Mouse (Mus musculus) regulatory T cell (primary cell): Measurements from ENCODE around the gene Hnrnpu.
"Not testable (repeated sequence)": the region's sequence is repeated elsewhere in the genome, so short reads cannot be mapped to it uniquely, and the experiment has no call there.

Source experiments
- in situ Hi-C: fragments of 300-600 bp; cut with MboI, MseI; formaldehyde crosslinking; loops from one replicate; pipeline ENCODE4 v1.15.1; 2025; ENCODE audit warnings: high pct_unique_total_duplicates

Gene Hnrnpu

DNA sequence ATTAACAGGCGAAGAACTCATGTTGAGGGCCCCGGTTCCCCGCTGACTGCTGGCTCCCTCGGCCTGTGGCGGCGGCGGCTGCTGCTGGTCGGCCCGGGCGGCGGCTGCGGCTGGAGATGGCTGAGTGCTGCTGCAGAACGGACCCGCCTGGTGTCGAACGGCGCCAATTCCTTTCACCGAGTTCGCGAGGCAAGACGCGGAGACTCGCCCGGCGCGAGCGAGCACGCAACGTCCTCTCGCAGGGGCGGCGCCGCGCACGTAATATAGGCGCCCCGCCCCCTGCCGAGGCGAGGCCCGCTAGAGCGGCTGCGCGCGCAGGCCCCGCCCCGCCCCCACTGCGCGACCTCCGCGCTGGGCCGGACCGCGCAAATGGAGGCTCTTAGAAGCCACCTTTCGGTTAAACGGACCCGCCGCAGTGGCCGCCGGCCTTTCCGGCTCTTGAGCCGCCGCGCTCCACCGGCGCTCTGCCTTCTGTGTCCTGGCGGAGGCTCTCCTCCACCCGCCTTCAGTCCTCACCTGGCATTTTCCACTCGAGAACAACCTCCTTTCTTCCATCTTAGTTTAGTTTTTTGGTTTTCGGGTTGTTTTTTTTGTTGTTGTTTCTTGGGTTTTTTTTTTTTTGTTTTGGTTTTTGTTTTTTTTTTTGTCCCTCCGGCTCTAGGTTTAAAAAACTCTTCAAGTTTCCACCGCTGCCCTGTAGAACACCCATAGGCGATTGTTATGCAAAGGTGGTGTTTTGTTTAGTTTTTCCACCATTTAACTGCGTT, at the start of gene Hnrnpu:
Hnrnpu (minus strand) TSS at position 247 of the 767 bp plus-strand sequence.
- in situ Hi-C loops: no loop called here

DNA sequence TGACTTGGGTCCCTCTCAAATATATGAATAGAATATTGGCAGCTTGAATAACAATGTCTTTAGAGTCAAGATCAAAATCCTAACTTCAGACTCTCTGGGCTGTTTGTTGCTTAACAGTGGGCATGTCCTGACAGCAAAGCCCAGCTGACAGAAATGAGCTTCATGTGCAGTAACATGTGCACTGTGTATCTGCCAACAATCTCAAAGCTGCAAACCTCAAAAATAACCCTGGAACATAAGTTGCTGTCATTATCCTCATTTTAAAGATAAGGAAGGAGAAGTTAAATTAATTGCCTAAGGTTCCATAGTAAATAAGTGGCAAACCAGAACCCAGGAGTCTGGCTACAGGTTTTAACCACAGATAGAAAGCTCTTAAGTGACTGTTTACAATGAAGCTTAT, 44.6 kb upstream of the Hnrnpu start:
- in situ Hi-C loops: loop anchor here (10.0 kb wide), 1 partner anchor 1707 kb away; no protein-coding TSS in a partner anchor

DNA sequence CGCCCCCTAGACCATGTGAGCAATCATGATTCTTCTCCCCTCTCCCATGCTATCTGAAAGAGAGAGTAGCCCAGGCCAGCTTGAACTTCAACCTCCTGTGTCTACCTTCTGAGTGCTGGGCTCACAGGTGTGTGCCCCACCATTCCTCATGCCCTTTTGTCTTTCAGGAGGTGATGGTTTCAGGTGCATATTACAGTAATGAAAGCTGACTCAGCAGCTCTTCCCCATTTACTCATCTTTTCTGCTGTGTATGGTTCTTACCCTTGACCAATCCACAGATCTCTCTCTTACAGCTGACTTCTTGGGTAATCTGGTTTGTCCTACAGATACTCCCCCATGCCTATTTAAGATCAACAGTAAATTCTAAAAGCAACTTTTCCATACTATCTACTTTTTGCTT, 41.6 kb upstream of the Hnrnpu start:
- in situ Hi-C loops: no loop called here

DNA sequence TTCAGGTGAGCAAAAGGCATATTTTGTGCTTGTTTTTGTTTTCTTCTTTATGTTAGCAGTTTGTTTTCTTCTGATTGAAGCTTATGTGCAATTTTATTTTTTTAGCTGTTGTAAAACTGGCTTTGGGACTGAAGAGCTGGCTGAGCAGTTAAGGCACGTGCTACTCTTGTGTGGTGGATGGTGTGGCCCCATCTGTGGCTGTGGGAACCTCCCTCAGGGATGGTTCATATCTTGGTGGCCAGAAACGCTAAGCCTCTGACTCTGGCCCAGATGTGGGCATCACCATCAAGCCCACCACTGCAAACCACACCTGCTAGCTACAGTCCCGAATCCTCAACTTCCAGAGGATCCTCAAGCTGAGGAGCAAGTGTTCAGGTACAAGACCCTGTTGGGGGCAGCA, 40.5 kb upstream of the Hnrnpu start:
- in situ Hi-C loops: no loop called here

DNA sequence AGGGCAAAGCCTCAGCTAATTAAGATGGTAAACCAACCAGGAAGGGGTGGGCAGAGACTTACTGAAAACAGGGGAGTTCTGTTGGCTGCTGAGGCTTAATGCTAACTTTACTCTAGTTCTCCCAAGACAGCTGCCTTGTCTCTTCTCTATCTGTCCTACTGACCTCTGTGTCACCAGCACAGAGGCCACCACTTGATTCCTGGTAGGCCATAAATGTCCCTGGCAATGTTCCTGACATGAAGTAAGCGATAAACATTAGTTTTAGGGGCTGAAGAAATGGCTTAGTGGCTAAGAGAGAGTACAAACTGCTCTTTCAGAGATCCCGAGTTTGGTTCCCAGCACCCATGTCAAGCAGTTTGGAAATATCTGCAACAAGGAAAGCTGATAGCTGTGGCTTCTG, 39.3 kb upstream of the Hnrnpu start:
- in situ Hi-C loops: no loop called here

DNA sequence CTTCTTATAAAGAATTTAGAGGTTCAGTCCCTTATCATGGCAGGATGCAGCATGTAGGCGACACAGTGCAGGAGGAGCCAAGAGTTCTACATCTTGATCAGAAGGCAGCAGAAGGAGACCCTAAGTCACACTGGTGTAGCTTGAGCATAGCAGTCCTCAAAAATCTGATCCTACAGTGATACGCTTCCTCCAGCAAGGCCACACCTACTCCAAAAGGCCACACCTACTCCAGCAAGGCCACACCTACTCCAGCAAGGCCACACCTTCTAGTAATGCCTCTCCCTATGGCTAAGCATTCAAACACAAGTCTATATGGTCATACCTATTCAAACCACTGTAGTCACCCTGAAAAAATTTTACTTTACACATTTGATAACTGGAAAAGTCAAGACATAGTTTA, 38.5 kb upstream of the Hnrnpu start:
- in situ Hi-C loops: no loop called here

DNA sequence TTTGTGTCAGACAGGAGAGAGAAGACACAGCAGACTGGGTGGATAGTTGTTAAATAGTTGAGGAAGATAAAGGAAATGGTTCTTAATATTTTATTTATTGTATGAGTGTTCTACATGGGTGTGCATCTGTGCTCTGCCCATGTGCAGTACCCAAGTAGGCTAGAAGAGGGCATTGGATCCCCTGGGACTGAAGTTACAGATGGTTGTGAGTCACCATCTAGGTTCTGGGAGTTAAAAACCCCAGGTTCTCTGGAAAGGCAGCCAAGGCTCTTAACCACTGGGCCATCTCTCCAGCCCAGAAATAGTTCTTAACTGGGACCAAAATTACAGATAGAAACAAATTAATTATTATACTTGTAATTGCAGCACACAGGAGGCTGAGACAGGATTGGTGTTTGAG, 37.8 kb upstream of the Hnrnpu start:
- in situ Hi-C loops: no loop called here

DNA sequence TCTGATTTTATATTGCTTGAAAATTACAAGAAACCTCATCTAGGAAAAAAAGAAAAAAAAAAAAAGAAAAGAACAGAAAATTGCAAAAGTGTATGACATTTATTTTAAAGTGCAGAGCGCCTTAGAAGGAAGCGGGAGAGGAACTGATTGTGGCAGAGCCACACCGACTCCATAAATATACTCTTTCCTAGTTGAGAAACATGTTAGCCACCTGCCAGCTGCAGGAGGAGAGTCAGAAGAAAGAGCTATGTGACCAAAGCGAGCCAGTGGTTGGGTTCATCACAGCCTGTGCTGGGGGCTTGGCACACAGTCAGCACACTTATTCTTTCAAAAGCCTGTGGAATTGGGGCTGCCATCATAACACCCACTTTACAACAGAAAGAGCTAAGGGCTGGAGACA, 35.1 kb upstream of the Hnrnpu start:
- in situ Hi-C loops: no loop called here

DNA sequence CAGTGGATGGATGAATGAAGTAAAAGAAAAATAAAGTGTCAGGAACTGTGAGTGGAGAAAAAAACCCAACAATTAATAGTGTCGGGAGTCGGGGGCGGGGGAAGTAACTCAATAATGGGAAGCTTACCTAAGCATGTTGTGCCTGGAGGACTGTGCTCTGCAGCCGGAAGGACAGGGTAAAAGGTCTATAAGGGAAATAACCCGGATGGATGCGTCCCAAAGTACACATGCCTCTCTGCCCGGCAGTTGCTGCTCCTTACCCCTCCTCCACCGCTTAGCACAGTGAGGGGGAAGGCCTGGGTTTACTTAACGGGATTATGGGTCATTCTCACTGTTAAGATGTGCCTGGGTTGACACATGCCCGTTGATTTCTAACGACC, 31.7 kb upstream of the Hnrnpu start:
- in situ Hi-C loops: loop anchor here (5.0 to 10.0 kb wide), 2 partner anchors 52 to 86 kb away; partner anchors contain the start of gene Cox20

DNA sequence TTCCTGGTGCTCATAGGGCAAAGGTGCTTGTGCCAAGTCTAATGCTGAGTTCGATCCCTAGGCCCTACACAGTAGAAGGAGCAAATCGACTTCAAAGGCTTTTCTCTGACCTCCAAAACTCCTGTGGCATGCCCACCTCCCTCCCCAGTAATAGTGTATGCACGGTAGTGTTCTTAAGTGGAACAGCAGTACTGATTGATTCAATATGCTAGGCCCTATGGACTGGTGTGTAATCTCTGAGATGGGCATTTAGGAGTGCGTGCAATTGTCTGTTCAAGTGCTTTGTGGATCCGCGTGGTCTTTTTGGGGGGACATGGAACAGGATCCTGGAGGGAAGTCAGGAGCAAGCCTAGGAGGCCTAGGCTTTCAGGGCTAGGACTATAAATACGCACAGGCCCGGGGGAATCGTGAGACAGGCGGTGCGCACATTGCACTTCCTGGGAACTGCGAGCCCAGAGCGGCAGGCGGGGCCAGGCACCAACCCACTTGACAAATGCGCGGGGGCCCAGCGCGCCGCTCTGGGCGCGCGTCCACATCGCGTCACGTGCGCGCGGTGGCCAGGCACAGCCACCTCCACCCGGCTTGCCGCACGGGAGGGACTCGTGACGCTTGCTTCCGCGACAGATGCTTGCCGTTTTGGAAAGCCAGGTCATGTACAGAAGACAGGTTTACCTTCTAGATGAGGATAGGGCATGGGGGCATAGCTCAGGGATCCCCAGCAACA, 31.1 kb upstream of the Hnrnpu start:
- in situ Hi-C loops: loop anchor here (5.0 to 10.0 kb wide), 2 partner anchors 51 to 86 kb away; partner anchors contain the start of gene Cox20

DNA sequence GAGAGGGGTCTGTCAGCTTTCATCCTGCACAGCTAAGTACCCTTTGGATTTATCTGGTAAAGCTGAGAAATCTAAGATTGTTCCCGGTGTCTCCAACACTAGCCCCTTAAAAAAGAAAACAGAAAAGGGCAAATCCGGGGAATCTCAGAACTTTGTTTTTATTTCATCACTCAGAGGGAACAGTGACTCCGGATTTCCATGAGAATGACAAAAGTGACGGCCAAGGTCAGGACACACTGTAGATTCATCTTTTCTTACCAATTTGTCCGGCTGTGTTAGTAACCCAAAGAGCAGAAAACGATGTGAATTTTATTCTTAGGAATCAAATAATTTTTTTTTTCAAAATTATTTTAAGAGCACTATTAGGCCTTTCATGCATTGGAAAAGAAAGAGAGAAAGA, 30.5 kb upstream of the Hnrnpu start:
- in situ Hi-C loops: loop anchor here (5.0 to 10.0 kb wide), 2 partner anchors 51 to 87 kb away; partner anchors contain the start of gene Cox20

DNA sequence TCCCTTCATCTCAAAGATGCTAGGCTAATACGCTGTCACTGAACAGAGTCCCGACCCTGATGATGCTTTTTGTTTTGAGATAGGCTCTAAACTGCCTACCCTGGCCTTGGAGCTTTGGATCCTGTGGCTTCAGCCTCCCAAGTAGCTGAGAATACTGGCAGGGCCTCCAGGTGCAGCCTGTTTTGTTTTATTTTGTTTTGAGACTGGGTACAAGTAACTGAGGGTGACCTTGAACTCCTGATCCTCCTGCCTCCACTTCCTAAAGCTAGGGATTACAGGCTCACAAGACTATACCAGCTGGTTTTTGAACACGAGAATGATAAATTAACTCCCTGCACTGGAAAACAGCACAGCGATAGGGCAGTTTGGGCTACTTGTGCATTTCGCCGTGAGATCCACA, 27.6 kb upstream of the Hnrnpu start:
- in situ Hi-C loops: loop anchor here (5.0 to 10.0 kb wide), 2 partner anchors 48 to 90 kb away; partner anchors contain the start of gene Cox20

DNA sequence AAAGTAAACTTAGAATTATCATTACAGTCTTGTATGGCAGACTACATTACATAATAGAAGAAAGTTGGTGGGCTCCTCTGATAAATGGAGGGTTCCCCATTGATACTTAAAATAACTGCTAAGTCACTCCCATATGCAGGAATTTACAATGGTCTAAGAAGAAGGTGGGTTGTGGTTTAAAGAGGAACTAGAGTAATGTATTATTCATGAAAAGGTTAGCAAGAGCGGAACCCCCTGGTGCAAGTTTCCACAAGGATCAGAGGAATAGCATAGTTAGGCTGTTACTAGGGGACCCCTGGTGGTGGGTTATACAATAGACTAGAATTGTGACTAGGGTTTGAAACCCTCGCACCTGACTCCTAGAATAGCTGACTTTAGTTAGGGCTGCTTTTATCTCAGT, 23.1 kb upstream of the Hnrnpu start:
- in situ Hi-C loops: loop anchor here (10.0 kb wide), 1 partner anchor 94 kb away; no protein-coding TSS in a partner anchor

DNA sequence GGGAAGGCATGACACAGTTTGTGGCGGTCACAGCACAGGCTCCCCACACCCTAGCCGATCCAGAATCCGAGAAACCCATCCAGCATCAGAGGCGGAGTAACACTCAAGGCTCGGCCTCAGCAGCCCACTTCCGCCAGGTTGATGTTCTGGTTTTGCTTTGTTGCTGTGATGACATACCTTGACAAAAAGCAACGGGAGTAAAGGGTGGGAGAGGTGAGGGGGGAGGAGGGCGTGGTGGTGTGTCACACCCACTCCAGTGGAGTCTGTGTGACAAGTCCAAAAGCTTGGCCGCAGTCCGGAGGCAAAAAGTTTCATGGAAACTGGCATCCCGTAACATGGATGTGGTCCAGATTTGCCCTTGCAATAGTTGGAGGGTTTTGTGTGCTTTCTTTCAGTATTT, 22.7 kb upstream of the Hnrnpu start:
- in situ Hi-C loops: loop anchor here (10.0 kb wide), 1 partner anchor 95 kb away; no protein-coding TSS in a partner anchor

DNA sequence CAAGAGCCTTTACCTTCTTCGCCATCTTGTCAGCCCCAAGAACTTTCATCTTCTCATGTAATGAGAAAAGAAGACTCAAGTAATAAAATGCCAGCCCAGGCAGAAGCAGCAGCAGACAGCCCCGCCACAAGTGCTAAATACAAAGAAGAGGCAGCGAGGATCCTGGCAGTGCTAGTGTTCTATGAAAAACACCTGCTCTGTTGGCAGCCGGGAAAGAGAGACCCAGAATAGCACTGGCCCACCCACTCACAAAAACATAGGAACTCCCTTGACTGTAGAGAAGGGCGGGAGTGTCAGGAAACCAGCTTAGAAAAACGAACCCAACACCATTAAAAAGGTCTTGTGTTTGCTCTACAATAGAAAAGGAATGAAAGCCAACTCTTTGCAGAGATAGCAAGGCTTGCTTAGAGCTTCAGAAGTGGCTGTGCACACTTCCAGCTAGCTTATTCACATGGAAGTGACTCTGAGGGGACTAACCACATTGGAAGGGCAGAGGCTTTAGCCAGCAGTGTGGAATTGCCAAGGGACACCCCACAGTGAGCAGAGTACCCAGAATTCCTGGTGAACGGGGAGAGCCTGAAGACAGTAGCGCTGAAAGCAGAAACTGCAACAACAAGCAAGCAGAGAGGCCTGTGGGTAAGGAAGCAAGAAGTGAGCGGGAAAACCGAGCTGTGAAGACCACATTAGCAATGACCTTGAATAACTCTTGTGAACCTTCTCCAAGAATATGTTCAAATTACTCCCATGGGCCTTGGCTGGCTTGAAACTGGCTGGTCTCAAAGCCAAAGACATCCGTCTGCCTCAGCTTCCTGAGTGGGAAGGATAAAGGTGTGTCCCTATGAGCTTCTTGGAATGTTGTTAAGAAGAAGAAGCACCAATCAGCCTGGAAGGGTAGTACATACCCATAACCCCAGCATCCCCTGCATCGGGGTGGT, 20.4 kb upstream of the Hnrnpu start:
- in situ Hi-C loops: loop anchor here (10.0 kb wide), 2 partner anchors 63 to 1093 kb away; no protein-coding TSS in a partner anchor

DNA sequence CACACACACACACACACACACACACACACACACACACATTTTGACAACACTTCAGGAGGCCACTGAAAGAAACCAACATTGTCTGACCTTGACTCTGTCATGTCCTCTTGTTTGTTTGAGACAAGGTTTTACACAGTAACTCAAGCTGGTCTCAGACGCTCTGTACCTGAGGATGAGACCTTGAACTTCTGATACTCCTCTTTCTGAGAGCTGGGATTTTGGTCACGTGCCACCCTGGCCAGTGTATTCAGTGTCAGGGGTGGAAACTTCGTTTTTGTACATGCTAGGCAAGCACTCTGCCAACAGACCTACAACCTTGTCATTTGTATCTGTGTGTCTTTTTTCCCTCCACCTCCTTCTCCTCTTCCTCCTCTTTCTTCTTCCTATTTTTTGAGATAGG, 17.0 kb upstream of the Hnrnpu start:
- in situ Hi-C loops: loop anchor here (10.0 kb wide), 2 partner anchors 60 to 1090 kb away; no protein-coding TSS in a partner anchor

DNA sequence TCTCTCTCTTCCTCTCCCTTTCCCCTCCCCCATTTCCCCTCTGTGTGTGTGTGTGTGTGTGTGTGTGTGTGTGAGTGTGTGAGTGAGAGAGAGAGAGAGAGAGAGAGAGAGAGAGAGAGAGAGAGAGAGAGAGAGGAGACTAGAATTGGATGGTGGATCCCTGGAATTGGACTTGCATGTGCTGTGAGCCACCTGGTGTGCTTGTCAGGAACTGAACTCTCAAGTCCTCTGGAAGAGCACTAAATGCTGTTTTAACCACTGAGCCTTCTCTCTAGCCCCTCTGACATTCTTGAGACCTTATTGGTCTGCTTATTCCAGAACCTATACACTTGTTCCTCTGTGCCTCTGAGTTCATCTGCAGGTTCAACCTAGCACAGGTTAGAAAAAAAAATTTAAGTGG, 14.0 kb upstream of the Hnrnpu start:
- in situ Hi-C loops: loop anchor here (10.0 kb wide), 2 partner anchors 57 to 1087 kb away; no protein-coding TSS in a partner anchor

DNA sequence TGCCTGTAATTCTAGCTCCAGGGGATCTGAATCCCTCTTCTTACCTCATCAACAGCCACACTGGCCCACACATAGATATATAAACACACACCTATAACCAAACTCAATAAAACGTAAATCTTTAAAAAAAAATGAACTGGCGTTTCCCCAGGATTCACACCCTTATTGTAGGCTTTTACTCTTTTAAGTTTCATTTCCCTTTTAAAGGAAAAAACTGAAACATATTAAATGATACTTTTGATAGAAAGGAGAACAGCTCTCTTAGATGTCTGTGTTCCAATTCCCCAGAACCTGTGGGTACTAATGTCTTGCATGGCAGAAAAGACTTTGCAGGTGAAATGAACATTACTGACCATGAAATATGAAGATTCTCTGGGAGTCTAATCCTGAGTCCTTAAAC, 13.2 kb upstream of the Hnrnpu start:
- in situ Hi-C loops: loop anchor here (10.0 kb wide), 2 partner anchors 56 to 1086 kb away; no protein-coding TSS in a partner anchor

DNA sequence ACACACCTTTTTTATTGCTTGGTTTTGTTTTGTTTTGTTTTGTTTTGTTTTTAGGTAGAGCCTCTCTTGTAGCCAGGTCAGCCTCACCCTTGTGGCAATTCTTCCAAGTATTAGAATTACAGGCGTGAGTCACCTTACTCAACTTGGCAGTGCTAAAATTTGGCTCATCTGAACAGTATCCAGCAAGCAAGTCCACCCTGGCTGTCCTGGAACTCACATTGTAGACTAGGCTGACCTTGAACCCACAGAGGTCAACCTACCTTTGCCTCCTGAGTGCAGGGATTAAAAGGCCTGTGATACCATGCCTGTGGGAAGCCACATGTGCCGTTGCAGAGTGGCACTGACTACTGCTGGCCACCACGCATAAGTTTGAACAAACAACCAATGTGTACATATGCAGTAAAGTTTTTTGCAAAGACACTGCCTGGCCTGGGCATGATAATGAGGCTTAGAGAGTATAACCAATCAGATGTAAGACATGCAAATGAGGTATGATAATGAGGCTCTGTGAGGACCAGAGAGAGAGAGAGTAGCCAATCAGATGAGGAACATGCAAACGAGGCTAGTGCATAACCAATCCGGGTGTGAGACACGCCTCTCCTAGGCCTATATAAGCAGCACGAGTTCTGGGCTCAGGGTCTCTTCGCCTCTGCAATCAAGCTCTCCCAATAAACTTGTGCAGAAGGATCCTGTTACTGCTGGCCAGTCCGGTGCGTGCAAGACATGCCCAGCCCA, 6.6 kb upstream of the Hnrnpu start:
- in situ Hi-C loops: not testable (repeated sequence)

DNA sequence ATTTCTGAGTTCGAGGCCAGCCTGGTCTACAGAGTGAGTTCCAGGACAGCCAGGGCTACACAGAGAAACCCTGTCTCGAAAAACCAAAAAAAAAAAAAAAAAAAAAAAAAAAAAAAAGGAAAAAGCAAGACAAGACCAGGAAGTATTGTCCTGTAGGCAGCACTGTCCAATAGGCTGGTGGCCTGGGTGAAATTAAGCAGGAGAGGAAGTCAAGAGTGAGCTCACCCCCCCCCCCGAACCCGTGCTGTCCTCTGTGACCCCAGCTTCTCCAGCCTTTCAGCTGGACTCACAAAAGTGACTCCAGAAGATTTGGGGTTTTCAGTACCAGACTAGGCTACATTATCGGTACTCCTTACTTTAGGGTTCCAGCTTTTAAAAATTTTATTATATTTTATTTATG, 5.0 kb upstream of the Hnrnpu start:
- in situ Hi-C loops: no loop called here

DNA sequence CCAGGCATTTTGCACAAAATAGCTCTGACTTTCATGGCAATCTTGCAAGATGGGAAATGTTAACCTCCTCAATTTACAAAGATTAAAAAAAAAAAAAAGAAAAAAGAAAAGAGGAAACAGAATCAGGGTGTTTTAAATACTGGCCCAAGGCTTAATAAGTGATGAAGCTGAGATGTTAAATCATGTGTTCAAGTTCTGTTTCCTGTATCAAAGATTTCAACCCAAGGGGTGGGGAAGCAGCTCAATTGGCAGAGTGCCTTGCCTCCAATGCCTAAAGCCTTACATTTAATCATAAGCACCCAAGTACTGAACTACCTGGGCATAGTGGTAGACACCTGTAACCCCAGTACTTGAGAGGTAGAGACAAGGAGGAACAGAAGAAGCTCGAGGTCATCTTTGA, 4.5 kb upstream of the Hnrnpu start:
- in situ Hi-C loops: no loop called here
